Mouse (Mus musculus): ENCODE measurements around the gene Olfr283.

- no peak for TF ChIP-seq GATA1 (IDR thresholded peaks at IDR 0.05; ENCODE audit: borderline replicate concordance, low read length)
- no peak for TF ChIP-seq FLI1 (IDR thresholded peaks at IDR 0.05; ENCODE audit: low read length)
These were observed 29.5 kb upstream of the Olfr283 start for GRCm38 (mm10) chr15:98410249-98410648.

Data from megakaryocyte, embryonic 14.5 days (primary cell).